Mouse (Mus musculus) liver, postnatal 0 days (tissue): ENCODE measurements around the gene Syvn1.

Source experiments
- CTCF ChIP-seq: sonication (generic); IDR thresholded peaks from 2 replicates; pipeline ENCODE4 v1.5.1; 2016; ENCODE audit warnings: antibody characterized with exemption, low read depth
- EP300 ChIP-seq: IDR thresholded peaks from 2 replicates; pipeline ENCODE4 v1.6.1; 2016; ENCODE audit warnings: antibody characterized with exemption, low read depth, mild to moderate bottlenecking

GRCm38 (mm10) chr19:6058513-6058912 is 12.1 kb downstream of the Syvn1 start:
- TF ChIP-seq CTCF: no peak
- no peak for TF ChIP-seq EP300
